Mouse (Mus musculus) lung, embryonic 16.5 days (tissue): ENCODE results near the gene Ppp2r3c. TPM values are rescaled to one million over a fixed set of nuclear protein-coding genes. Genes with fewer than 3 reads are reported as not detected.

Experiments used
- ATAC-seq: fragments of 200-750 bp; cut with Nextera tagmentation; 2 replicates; pipeline ENCODE4 v1.8.0; 2017; ENCODE audit warnings: low read depth, mild to moderate bottlenecking, moderate library complexity
- H3K27ac ChIP-seq: fragments of 300-500 bp; sonication (generic); 2 replicates; pipeline ENCODE4 v1.5.1; 2014; ENCODE audit warnings: mild to moderate bottlenecking, control low read depth, low read length
- H3K27me3 ChIP-seq: fragments of 300-500 bp; sonication (generic); 2 replicates; pipeline ENCODE4 v1.6.1; 2014; ENCODE audit warnings: low read depth, low read length, mixed read lengths; ENCODE audit not compliant: control insufficient read depth, insufficient read depth
- H3K36me3 ChIP-seq: fragments of 300-500 bp; sonication (generic); 2 replicates; pipeline ENCODE4 v1.6.1; 2014; ENCODE audit warnings: low read length; ENCODE audit not compliant: control insufficient read depth, insufficient read depth
- H3K4me1 ChIP-seq: fragments of 300-500 bp; sonication (generic); replicated peaks from 2 replicates; pipeline ENCODE4 v1.6.1; 2014; ENCODE audit warnings: low read length, mixed read lengths; ENCODE audit not compliant: control insufficient read depth, insufficient read depth
- H3K4me2 ChIP-seq: fragments of 300-500 bp; sonication (generic); 2 replicates; pipeline ENCODE4 v1.6.1; 2014; ENCODE audit warnings: low read depth, low read length, control low read depth
- H3K4me3 ChIP-seq: fragments of 300-500 bp; sonication (generic); 2 replicates; pipeline ENCODE4 v1.5.1; 2014; ENCODE audit warnings: mild to moderate bottlenecking, low read length, control low read depth
- H3K9ac ChIP-seq: fragments of 300-500 bp; sonication (generic); 2 replicates; pipeline ENCODE4 v1.6.1; 2014; ENCODE audit warnings: low read length, control low read depth
- H3K9me3 ChIP-seq: fragments of 300-500 bp; sonication (generic); 2 replicates; pipeline ENCODE4 v1.6.1; 2016; ENCODE audit warnings: low read length; ENCODE audit not compliant: control insufficient read depth
- WGBS: fragments of 180-500 bp; shearing (Covaris S2); extraction: QIAGEN DNeasy Blood & Tissue Kit; methylation state at CpG from one replicate; pipeline ENCODE4 v1.1.7; 2014; 5-methylcytosine and 5-hydroxymethylcytosine counted together
- polyA plus RNA-seq: library from polyadenylated mRNA; unstranded; fragments of >200 nt; fragmentation: Nextera tagmentation; extraction: Ambion mirVana; gene quantifications from 2 replicates; pipeline ENCODE4 v1.2.1, GENCODE M21; 2015

Gene Ppp2r3c
- polyA plus RNA-seq, 1 experiment from 2014 or later = 11.6 TPM

- no peak overlapping the region for H3K9ac ChIP-seq
- H3K4me2 ChIP-seq = no peak overlapping the region
- H3K27ac ChIP-seq = peak overlapping the region; percentile 65
- 74% methylated on average over 18 of the region's 18 CpGs for WGBS
- H3K27me3 ChIP-seq = no peaks in the 10 kb centered on the region
- ATAC-seq = peak; percentile 38; the same call in 1 of the 2 replicates
- H3K36me3 ChIP-seq = peaks cover 4% of the 10 kb centered on the region; the same call in 1 of the 2 replicates
- no peak overlapping the region for H3K4me3 ChIP-seq
- no peaks in the 10 kb centered on the region for H3K9me3 ChIP-seq
- 0 out of 2 replicates have a peak, but pooled peaks cover 3% of the 10 kb centered on the region for H3K4me1 ChIP-seq
Measured at GRCm38 (mm10) chr12:55321642-55322291, 19.0 kb upstream of the Ppp2r3c start.

GRCm38 (mm10) chr12:55315192-55315591, 12.4 kb upstream of the Ppp2r3c start:
- Histone ChIP-seq H3K27ac (peak overlapping the region; percentile 20; the same call in 1 of the 2 replicates), H3K27me3 (no peaks in the 10 kb centered on the region), H3K9ac (no peak overlapping the region), H3K4me3 (no peak overlapping the region), H3K36me3 (peaks cover 4% of the 10 kb centered on the region; the same call in 1 of the 2 replicates), H3K4me2 (no peak overlapping the region), H3K9me3 (no peaks in the 10 kb centered on the region), H3K4me1 (peaks cover 3% of the 10 kb centered on the region; the same call in 1 of the 2 replicates)
- peak; percentile 57 for ATAC-seq
- WGBS = 27% methylated on average over 5 of the region's 5 CpGs

GRCm38 (mm10) chr12:55313901-55314300, 11.1 kb upstream of the Ppp2r3c start:
- Histone ChIP-seq H3K9ac (no peak overlapping the region), H3K27me3 (no peaks in the 10 kb centered on the region), H3K27ac (no peak overlapping the region), H3K4me1 (peaks cover 3% of the 10 kb centered on the region; the same call in 1 of the 2 replicates), H3K4me3 (no peak overlapping the region), H3K36me3 (peaks cover 4% of the 10 kb centered on the region; the same call in 1 of the 2 replicates), H3K4me2 (no peak overlapping the region), H3K9me3 (no peaks in the 10 kb centered on the region)
- ATAC-seq = no peak
- WGBS = 83% methylated on average over 5 of the region's 5 CpGs

GRCm38 (mm10) chr12:55311841-55312240, 9.0 kb upstream of the Ppp2r3c start:
- ATAC-seq = no peak
- H3K9me3 ChIP-seq = no peaks in the 10 kb centered on the region
- no peak overlapping the region for H3K4me2 ChIP-seq
- peaks cover 3% of the 10 kb centered on the region; the same call in 1 of the 2 replicates for H3K4me1 ChIP-seq
- no peaks in the 10 kb centered on the region for H3K27me3 ChIP-seq
- H3K27ac ChIP-seq = no peak overlapping the region
- no peak overlapping the region for H3K9ac ChIP-seq
- WGBS = 83% methylated on average over 7 of the region's 7 CpGs
- H3K36me3 ChIP-seq = peaks cover 5% of the 10 kb centered on the region; the same call in 1 of the 2 replicates
- H3K4me3 ChIP-seq = no peak overlapping the region

- no peak overlapping the region for H3K27ac ChIP-seq
- WGBS = 73% methylated on average over 8 of the region's 8 CpGs
Measured at GRCm38 (mm10) chr12:55309501-55309900, 6.7 kb upstream of the Ppp2r3c start.

GRCm38 (mm10) chr12:55308731-55309130, 5.9 kb upstream of the Ppp2r3c start:
- no peak overlapping the region for H3K4me2 ChIP-seq
- no peak overlapping the region for H3K9ac ChIP-seq
- no peak overlapping the region for H3K27ac ChIP-seq
- no peaks in the 10 kb centered on the region for H3K27me3 ChIP-seq
- ATAC-seq = no peak
- H3K4me3 ChIP-seq = no peak overlapping the region
- 88% methylated on average over 9 of the region's 9 CpGs for WGBS
- H3K9me3 ChIP-seq = no peaks in the 10 kb centered on the region
- H3K36me3 ChIP-seq = peaks cover 9% of the 10 kb centered on the region
- H3K4me1 ChIP-seq = peaks cover 4% of the 10 kb centered on the region

More at GRCm38 (mm10) chr12:55309501-55309900, 6.7 kb upstream of the Ppp2r3c start:
- H3K9ac ChIP-seq = no peak overlapping the region
- H3K27me3 ChIP-seq = no peaks in the 10 kb centered on the region
- H3K36me3 ChIP-seq = peaks cover 9% of the 10 kb centered on the region
- H3K9me3 ChIP-seq = no peaks in the 10 kb centered on the region
- ATAC-seq = no peak
- H3K4me2 ChIP-seq = no peak overlapping the region
- H3K4me1 ChIP-seq = no peaks in the 10 kb centered on the region
- H3K4me3 ChIP-seq = no peak overlapping the region

- Histone ChIP-seq H3K27ac (no peak overlapping the region), H3K4me1 (peaks cover 7% of the 10 kb centered on the region), H3K9ac (no peak overlapping the region), H3K4me3 (no peak overlapping the region), H3K36me3 (peaks cover 9% of the 10 kb centered on the region), H3K27me3 (no peaks in the 10 kb centered on the region), H3K9me3 (no peaks in the 10 kb centered on the region), H3K4me2 (no peak overlapping the region)
- 81% methylated on average over 6 of the region's 6 CpGs for WGBS
- no peak for ATAC-seq
Measured at GRCm38 (mm10) chr12:55307566-55307965, 4.8 kb upstream of the Ppp2r3c start.

GRCm38 (mm10) chr12:55306371-55306770, 3.6 kb upstream of the Ppp2r3c start:
- Histone ChIP-seq H3K36me3 (peaks cover 9% of the 10 kb centered on the region), H3K27me3 (no peaks in the 10 kb centered on the region), H3K4me2 (no peak overlapping the region), H3K9me3 (no peaks in the 10 kb centered on the region), H3K4me1 (peaks cover 12% of the 10 kb centered on the region), H3K4me3 (no peak overlapping the region), H3K9ac (no peak overlapping the region), H3K27ac (no peak overlapping the region)
- no peak for ATAC-seq
- 96% methylated on average over 4 of the region's 4 CpGs for WGBS

- Histone ChIP-seq H3K36me3 (peaks cover 8% of the 10 kb centered on the region), H3K4me2 (peak overlapping the region; percentile 87), H3K27ac (peak overlapping the region; percentile 96), H3K4me1 (peaks cover 14% of the 10 kb centered on the region), H3K27me3 (no peaks in the 10 kb centered on the region), H3K4me3 (peak overlapping the region; percentile 82), H3K9me3 (no peaks in the 10 kb centered on the region), H3K9ac (peak overlapping the region; percentile 85)
- WGBS = 33% methylated on average over 11 of the region's 11 CpGs
- peak; percentile 1; the same call in 1 of the 2 replicates for ATAC-seq
Measured at GRCm38 (mm10) chr12:55301472-55302300, 1.1 kb downstream of the Ppp2r3c start.
